Mouse (Mus musculus) forebrain, embryonic 12.5 days (tissue): Measurements from ENCODE around the gene Lpar1. TPM values are rescaled to one million over a fixed set of nuclear protein-coding genes. Genes with fewer than 3 reads are reported as not detected.
"Not testable (repeated sequence)": the region's sequence is repeated elsewhere in the genome, so short reads cannot be mapped to it uniquely, and the experiment has no call there.

Experiments used
- ATAC-seq: fragments of 200-750 bp; cut with Nextera tagmentation; 2 replicates; pipeline ENCODE4 v1.8.0; 2017; ENCODE audit warnings: moderate TSS enrichment; ENCODE audit not compliant: low FRiP score
- H3K27ac ChIP-seq: fragments of 300-500 bp; sonication (generic); 2 replicates; pipeline ENCODE4 v1.5.1; 2016; ENCODE audit warnings: mild to moderate bottlenecking
- H3K27me3 ChIP-seq: fragments of 300-500 bp; sonication (generic); 2 replicates; pipeline ENCODE4 v1.6.1; 2016; ENCODE audit warnings: mild to moderate bottlenecking
- H3K36me3 ChIP-seq: fragments of 300-500 bp; sonication (generic); replicated peaks from 2 replicates; pipeline ENCODE4 v1.6.1; 2016; ENCODE audit warnings: mild to moderate bottlenecking
- H3K4me1 ChIP-seq: fragments of 300-500 bp; sonication (generic); 2 replicates; pipeline ENCODE4 v1.6.1; 2016
- H3K4me2 ChIP-seq: fragments of 300-500 bp; sonication (generic); 2 replicates; pipeline ENCODE4 v1.6.1; 2016; ENCODE audit warnings: mild to moderate bottlenecking, moderate library complexity
- H3K4me3 ChIP-seq: fragments of 300-500 bp; sonication (generic); replicated peaks from 2 replicates; pipeline ENCODE4 v1.5.1; 2016; ENCODE audit warnings: mild to moderate bottlenecking
- H3K9ac ChIP-seq: fragments of 300-500 bp; sonication (generic); 2 replicates; pipeline ENCODE4 v1.6.1; 2016; ENCODE audit warnings: mild to moderate bottlenecking
- H3K9me3 ChIP-seq: fragments of 300-500 bp; sonication (generic); 2 replicates; pipeline ENCODE4 v1.6.1; 2016
- WGBS: fragments of 180-500 bp; shearing (Covaris S2); methylation state at CpG from one replicate; pipeline ENCODE4 v1.1.7; 2016; 5-methylcytosine and 5-hydroxymethylcytosine counted together
- polyA plus RNA-seq: library from polyadenylated mRNA; unstranded; fragments of >200 nt; fragmentation: Nextera tagmentation; extraction: Ambion mirVana; gene quantifications from 2 replicates; pipeline ENCODE4 v1.2.1, GENCODE M21; 2016

Lpar1 gene
- polyA plus RNA-seq, 1 experiment from 2014 or later: 50.2 TPM

- ATAC-seq, H3K9ac ChIP-seq: not testable (repeated sequence)
- 94% methylated on average over 7 of the region's 7 CpGs for WGBS
These were observed 11.0 kb downstream of the Lpar1 start for GRCm38 (mm10) chr4:58542656-58543055.

GRCm38 (mm10) chr4:58540841-58541240 lies 12.9 kb downstream of the Lpar1 start:
- no peaks in the 10 kb centered on the region for H3K27me3 ChIP-seq
- no peak overlapping the region for H3K4me3 ChIP-seq
- H3K4me2 ChIP-seq: no peak overlapping the region
- H3K36me3 ChIP-seq: 0 out of 2 replicates have a peak, but pooled peaks cover 2% of the 10 kb centered on the region
- 95% methylated on average over 3 of the region's 3 CpGs for WGBS
- H3K9ac ChIP-seq: no peak overlapping the region
- ATAC-seq: no peak
- no peak overlapping the region for H3K27ac ChIP-seq
- H3K4me1 ChIP-seq: no peaks in the 10 kb centered on the region
- 0 out of 2 replicates have a peak, but pooled peaks cover 3% of the 10 kb centered on the region for H3K9me3 ChIP-seq

More at GRCm38 (mm10) chr4:58542656-58543055, 11.0 kb downstream of the Lpar1 start:
- not testable (repeated sequence) for H3K4me2 ChIP-seq, H3K4me1 ChIP-seq, H3K9me3 ChIP-seq, H3K36me3 ChIP-seq, H3K27me3 ChIP-seq, H3K27ac ChIP-seq, H3K4me3 ChIP-seq

GRCm38 (mm10) chr4:58540385-58540784 lies 13.3 kb downstream of the Lpar1 start:
- no peak for ATAC-seq
- H3K4me1 ChIP-seq: no peaks in the 10 kb centered on the region
- no peak overlapping the region for H3K9ac ChIP-seq
- H3K4me2 ChIP-seq: no peak overlapping the region
- H3K4me3 ChIP-seq: no peak overlapping the region
- 0 out of 2 replicates have a peak, but pooled peaks cover 3% of the 10 kb centered on the region for H3K9me3 ChIP-seq
- H3K36me3 ChIP-seq: no peaks in the 10 kb centered on the region
- H3K27ac ChIP-seq: no peak overlapping the region
- WGBS: 86% methylated on average over 8 of the region's 8 CpGs
- no peaks in the 10 kb centered on the region for H3K27me3 ChIP-seq

GRCm38 (mm10) chr4:58538696-58539095 lies 15.0 kb downstream of the Lpar1 start:
- H3K27ac ChIP-seq: no peak overlapping the region
- peaks cover 10% of the 10 kb centered on the region for H3K4me1 ChIP-seq
- no peak overlapping the region for H3K4me3 ChIP-seq
- no peak for ATAC-seq
- H3K36me3 ChIP-seq: no peaks in the 10 kb centered on the region
- H3K4me2 ChIP-seq: no peak overlapping the region
- 0 out of 2 replicates have a peak, but pooled peaks cover 3% of the 10 kb centered on the region for H3K9me3 ChIP-seq
- no peaks in the 10 kb centered on the region for H3K27me3 ChIP-seq
- WGBS: 88% methylated on average over 3 of the region's 3 CpGs
- H3K9ac ChIP-seq: no peak overlapping the region

GRCm38 (mm10) chr4:58535754-58536153 lies 17.9 kb downstream of the Lpar1 start:
- Histone ChIP-seq H3K27me3 (no peaks in the 10 kb centered on the region), H3K9me3 (0 out of 2 replicates have a peak, but pooled peaks cover 3% of the 10 kb centered on the region), H3K4me3 (no peak overlapping the region), H3K9ac (no peak overlapping the region), H3K36me3 (no peaks in the 10 kb centered on the region), H3K4me2 (no peak overlapping the region), H3K4me1 (peaks cover 12% of the 10 kb centered on the region), H3K27ac (no peak overlapping the region)
- no peak for ATAC-seq
- 94% methylated on average over 6 of the region's 6 CpGs for WGBS

GRCm38 (mm10) chr4:58534726-58535350 lies 18.9 kb downstream of the Lpar1 start:
- ATAC-seq: no peak
- H3K4me1 ChIP-seq: peaks cover 12% of the 10 kb centered on the region
- 86% methylated on average over 15 of the region's 15 CpGs for WGBS
- no peaks in the 10 kb centered on the region for H3K27me3 ChIP-seq
- H3K36me3 ChIP-seq: no peaks in the 10 kb centered on the region
- H3K27ac ChIP-seq: no peak overlapping the region
- no peak overlapping the region for H3K4me2 ChIP-seq
- 0 out of 2 replicates have a peak, but pooled peaks cover 3% of the 10 kb centered on the region for H3K9me3 ChIP-seq
- no peak overlapping the region for H3K4me3 ChIP-seq
- H3K9ac ChIP-seq: no peak overlapping the region

GRCm38 (mm10) chr4:58534141-58534571 lies 19.5 kb downstream of the Lpar1 start:
- Histone ChIP-seq H3K27ac (no peak overlapping the region), H3K4me2 (0 out of 2 replicates have a peak overlapping the region, but pooled peaks have one; percentile 4), H3K4me1 (peaks cover 12% of the 10 kb centered on the region), H3K4me3 (no peak overlapping the region), H3K9ac (no peak overlapping the region), H3K27me3 (no peaks in the 10 kb centered on the region), H3K36me3 (no peaks in the 10 kb centered on the region), H3K9me3 (0 out of 2 replicates have a peak, but pooled peaks cover 3% of the 10 kb centered on the region)
- 40% methylated on average over 13 of the region's 13 CpGs for WGBS
- no peak for ATAC-seq

GRCm38 (mm10) chr4:58533519-58533918 lies 20.2 kb downstream of the Lpar1 start:
- H3K4me2 ChIP-seq: no peak overlapping the region
- 8% methylated on average over 3 of the region's 3 CpGs for WGBS
- ATAC-seq: no peak

GRCm38 (mm10) chr4:58532326-58532725 lies 21.4 kb downstream of the Lpar1 start:
- H3K4me1 ChIP-seq: peaks cover 12% of the 10 kb centered on the region
- no peak overlapping the region for H3K4me3 ChIP-seq
- no peak overlapping the region for H3K27ac ChIP-seq
- no peak overlapping the region for H3K9ac ChIP-seq
- WGBS: 79% methylated on average over 3 of the region's 3 CpGs
- ATAC-seq: no peak
- H3K9me3 ChIP-seq: 0 out of 2 replicates have a peak, but pooled peaks cover 3% of the 10 kb centered on the region
- no peak overlapping the region for H3K4me2 ChIP-seq
- no peaks in the 10 kb centered on the region for H3K36me3 ChIP-seq
- no peaks in the 10 kb centered on the region for H3K27me3 ChIP-seq

More at GRCm38 (mm10) chr4:58533519-58533918, 20.2 kb downstream of the Lpar1 start:
- H3K27me3 ChIP-seq: no peaks in the 10 kb centered on the region
- no peak overlapping the region for H3K4me3 ChIP-seq
- H3K4me1 ChIP-seq: peaks cover 12% of the 10 kb centered on the region
- 0 out of 2 replicates have a peak, but pooled peaks cover 3% of the 10 kb centered on the region for H3K9me3 ChIP-seq
- H3K9ac ChIP-seq: no peak overlapping the region
- no peaks in the 10 kb centered on the region for H3K36me3 ChIP-seq
- H3K27ac ChIP-seq: no peak overlapping the region

- H3K4me2 ChIP-seq: no peak overlapping the region
- peaks cover 12% of the 10 kb centered on the region for H3K4me1 ChIP-seq
- no peak overlapping the region for H3K4me3 ChIP-seq
- no peak for ATAC-seq
- H3K27me3 ChIP-seq: no peaks in the 10 kb centered on the region
- 95% methylated on average over 5 of the region's 5 CpGs for WGBS
- no peak overlapping the region for H3K9ac ChIP-seq
- H3K36me3 ChIP-seq: no peaks in the 10 kb centered on the region
- H3K27ac ChIP-seq: no peak overlapping the region
- no peaks in the 10 kb centered on the region for H3K9me3 ChIP-seq
These were observed 23.0 kb downstream of the Lpar1 start for GRCm38 (mm10) chr4:58530706-58531105.

GRCm38 (mm10) chr4:58530279-58530678 lies 23.4 kb downstream of the Lpar1 start:
- Histone ChIP-seq H3K27me3 (no peaks in the 10 kb centered on the region), H3K4me2 (no peak overlapping the region), H3K4me1 (peaks cover 12% of the 10 kb centered on the region), H3K27ac (no peak overlapping the region), H3K4me3 (no peak overlapping the region), H3K9me3 (no peaks in the 10 kb centered on the region), H3K36me3 (no peaks in the 10 kb centered on the region), H3K9ac (no peak overlapping the region)
- 73% methylated on average over 3 of the region's 3 CpGs for WGBS
- ATAC-seq: no peak

GRCm38 (mm10) chr4:58527852-58528251 lies 25.8 kb downstream of the Lpar1 start:
- 84% methylated on average over 3 of the region's 3 CpGs for whole genome bisulfite sequencing
- no peaks in the 10 kb centered on the region for H3K27me3 ChIP-seq
- no peaks in the 10 kb centered on the region for H3K36me3 ChIP-seq
- H3K27ac ChIP-seq: no peak overlapping the region
- H3K4me3 ChIP-seq: no peak overlapping the region
- ATAC-seq: no peak
- H3K4me1 ChIP-seq: no peaks in the 10 kb centered on the region
- H3K9ac ChIP-seq: no peak overlapping the region
- H3K9me3 ChIP-seq: no peaks in the 10 kb centered on the region
- H3K4me2 ChIP-seq: no peak overlapping the region

- Histone ChIP-seq H3K9ac (no peak overlapping the region), H3K4me3 (no peak overlapping the region), H3K36me3 (no peaks in the 10 kb centered on the region), H3K4me1 (no peaks in the 10 kb centered on the region), H3K27me3 (no peaks in the 10 kb centered on the region), H3K27ac (no peak overlapping the region), H3K9me3 (no peaks in the 10 kb centered on the region), H3K4me2 (no peak overlapping the region)
- ATAC-seq: no peak
- 82% methylated on average over 8 of the region's 8 CpGs for WGBS
These were observed 32.6 kb downstream of the Lpar1 start for GRCm38 (mm10) chr4:58521137-58521536.
